Mouse (Mus musculus) stomach, embryonic 16.5 days (tissue): Measurements from ENCODE around the gene Grik1. TPM values are rescaled to one million over a fixed set of nuclear protein-coding genes. Genes with fewer than 3 reads are reported as not detected.

ENCODE experiments used
- ATAC-seq: fragments of 200-750 bp; cut with Nextera tagmentation; 2 replicates; pipeline ENCODE4 v1.8.0; 2017; ENCODE audit warnings: moderate number of reproducible peaks, moderate TSS enrichment; ENCODE audit not compliant: insufficient read depth, low FRiP score
- H3K27ac ChIP-seq: fragments of 300-500 bp; sonication (generic); 2 replicates; pipeline ENCODE4 v1.5.1; 2014; ENCODE audit warnings: low read length
- H3K27me3 ChIP-seq: fragments of 300-500 bp; sonication (generic); 2 replicates; pipeline ENCODE4 v1.6.1; 2014; ENCODE audit warnings: low read length, control low read depth, mixed read lengths; ENCODE audit not compliant: control insufficient read depth, insufficient read depth
- H3K36me3 ChIP-seq: fragments of 300-500 bp; sonication (generic); 2 replicates; pipeline ENCODE4 v1.6.1; 2014; ENCODE audit warnings: low read length; ENCODE audit not compliant: control insufficient read depth, insufficient read depth
- H3K4me1 ChIP-seq: fragments of 300-500 bp; sonication (generic); 2 replicates; pipeline ENCODE4 v1.6.1; 2014; ENCODE audit warnings: low read length, control low read depth, mixed read lengths; ENCODE audit not compliant: control insufficient read depth, insufficient read depth
- H3K4me2 ChIP-seq: fragments of 300-500 bp; sonication (generic); 2 replicates; pipeline ENCODE4 v1.6.1; 2014; ENCODE audit warnings: low read depth, low read length, mixed read lengths
- H3K4me3 ChIP-seq: fragments of 300-500 bp; sonication (generic); replicated peaks from 2 replicates; pipeline ENCODE4 v1.5.1; 2014; ENCODE audit warnings: mild to moderate bottlenecking, low read length
- H3K9ac ChIP-seq: fragments of 300-500 bp; sonication (generic); 2 replicates; pipeline ENCODE4 v1.6.1; 2014; ENCODE audit warnings: low read length
- H3K9me3 ChIP-seq: fragments of 300-500 bp; sonication (generic); replicated peaks from 2 replicates; pipeline ENCODE4 v1.6.1; 2016; ENCODE audit warnings: low read length, control low read depth; ENCODE audit not compliant: control insufficient read depth
- WGBS: fragments of 180-500 bp; shearing (Covaris S2); extraction: QIAGEN DNeasy Blood & Tissue Kit; methylation state at CpG from one replicate; pipeline ENCODE4 v1.1.7; 2014; 5-methylcytosine and 5-hydroxymethylcytosine counted together
- polyA plus RNA-seq: library from polyadenylated mRNA; unstranded; fragments of >200 nt; fragmentation: Nextera tagmentation; extraction: Ambion mirVana; gene quantifications from 2 replicates; pipeline ENCODE4 v1.2.1, GENCODE M21; 2015

Gene Grik1
- polyA plus RNA-seq, 1 experiment from 2014 or later: 4.2 TPM

- no peaks in the 10 kb centered on the region for H3K4me1 ChIP-seq
- 51% methylated on average over 5 of the region's 5 CpGs for WGBS
- ATAC-seq: no peak
- no peak overlapping the region for H3K4me2 ChIP-seq
- H3K36me3 ChIP-seq: no peaks in the 10 kb centered on the region
- H3K27me3 ChIP-seq: no peaks in the 10 kb centered on the region
- H3K9me3 ChIP-seq: no peaks in the 10 kb centered on the region
- H3K9ac ChIP-seq: no peak overlapping the region
- no peak overlapping the region for H3K4me3 ChIP-seq
- no peak overlapping the region for H3K27ac ChIP-seq
Observed at GRCm38 (mm10) chr16:87956178-87956577, 333.9 kb downstream of the Grik1 start.

DNA sequence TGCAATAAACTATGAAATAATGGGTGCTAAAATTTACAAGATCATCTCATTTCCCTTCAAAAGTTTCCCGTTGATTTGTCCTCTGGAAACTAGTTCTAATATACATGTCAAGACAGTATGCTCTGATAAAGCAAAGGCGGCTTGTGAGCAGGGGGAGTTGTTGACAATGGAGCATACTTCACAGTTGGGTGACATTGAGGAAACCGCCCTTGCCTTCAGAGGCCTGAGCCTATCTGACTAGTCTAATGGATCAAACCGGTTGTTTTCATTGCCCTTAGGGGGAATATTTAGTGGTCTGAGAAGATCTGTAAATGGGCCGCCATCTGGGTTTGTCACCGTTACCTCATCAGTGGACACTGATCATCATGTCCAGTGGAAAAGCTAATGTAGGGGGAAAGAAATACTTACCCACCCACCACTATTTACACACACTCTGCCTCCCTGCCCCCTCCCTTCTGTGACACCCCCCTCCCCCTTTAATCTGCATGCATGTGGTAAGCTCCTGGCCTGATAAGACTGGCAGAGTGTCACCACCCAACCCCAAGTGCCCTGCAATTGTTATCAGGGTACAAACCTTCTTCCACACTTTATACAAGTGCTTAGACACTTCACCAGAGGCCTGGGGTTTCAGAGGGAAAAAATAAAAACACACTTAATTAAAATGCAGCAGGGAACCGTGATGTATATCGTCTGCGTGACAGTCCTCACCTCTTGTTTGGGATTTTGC lies 335.2 kb downstream of the Grik1 start:
- WGBS: 83% methylated on average over 9 of the region's 9 CpGs
- Histone ChIP-seq H3K36me3 (no peaks in the 10 kb centered on the region), H3K4me3 (no peak overlapping the region), H3K4me1 (no peaks in the 10 kb centered on the region), H3K27me3 (no peaks in the 10 kb centered on the region), H3K9me3 (no peaks in the 10 kb centered on the region), H3K4me2 (no peak overlapping the region), H3K9ac (no peak overlapping the region), H3K27ac (no peak overlapping the region)
- no peak for ATAC-seq

- H3K9me3 ChIP-seq: no peaks in the 10 kb centered on the region
- no peak overlapping the region for H3K27ac ChIP-seq
- ATAC-seq: no peak
- no peaks in the 10 kb centered on the region for H3K4me1 ChIP-seq
- H3K27me3 ChIP-seq: no peaks in the 10 kb centered on the region
- 80% methylated on average over 4 of the region's 4 CpGs for WGBS
- no peak overlapping the region for H3K4me3 ChIP-seq
- no peaks in the 10 kb centered on the region for H3K36me3 ChIP-seq
- H3K4me2 ChIP-seq: no peak overlapping the region
- no peak overlapping the region for H3K9ac ChIP-seq
Observed at GRCm38 (mm10) chr16:87953176-87953575, 336.9 kb downstream of the Grik1 start.

DNA sequence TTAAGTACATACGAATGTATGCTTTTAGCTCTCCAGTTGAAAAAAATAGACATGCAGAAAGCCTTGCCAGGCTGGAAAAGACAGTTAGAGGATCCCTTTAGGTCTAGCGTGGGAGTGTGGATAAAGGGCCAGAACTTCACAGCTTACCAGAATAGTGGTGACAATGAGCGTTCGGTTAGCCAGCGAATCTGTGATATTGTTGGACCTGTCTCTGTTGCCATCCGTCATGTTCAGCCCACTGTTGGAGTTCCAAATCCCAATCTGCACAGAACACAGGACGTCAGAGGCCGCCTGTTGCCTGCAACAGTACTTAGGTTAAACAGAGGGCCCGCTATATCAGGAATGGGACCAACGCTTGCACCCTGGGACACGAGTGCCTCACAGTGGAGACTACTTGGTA lies 340.2 kb downstream of the Grik1 start:
- Histone ChIP-seq H3K9me3 (no peaks in the 10 kb centered on the region), H3K4me2 (no peak overlapping the region), H3K9ac (no peak overlapping the region), H3K27me3 (no peaks in the 10 kb centered on the region), H3K4me1 (no peaks in the 10 kb centered on the region), H3K27ac (no peak overlapping the region), H3K36me3 (no peaks in the 10 kb centered on the region), H3K4me3 (no peak overlapping the region)
- WGBS: 86% methylated on average over 11 of the region's 11 CpGs
- no peak for ATAC-seq

- H3K9me3 ChIP-seq: no peaks in the 10 kb centered on the region
- ATAC-seq: no peak
- no peak overlapping the region for H3K27ac ChIP-seq
- no peaks in the 10 kb centered on the region for H3K36me3 ChIP-seq
- no peak overlapping the region for H3K4me3 ChIP-seq
- H3K27me3 ChIP-seq: no peaks in the 10 kb centered on the region
- H3K9ac ChIP-seq: no peak overlapping the region
- no peak overlapping the region for H3K4me2 ChIP-seq
- WGBS: 66% methylated on average over 4 of the region's 4 CpGs
- H3K4me1 ChIP-seq: no peaks in the 10 kb centered on the region
Observed at GRCm38 (mm10) chr16:87948122-87948521, 341.9 kb downstream of the Grik1 start.

- Histone ChIP-seq H3K4me1 (no peaks in the 10 kb centered on the region), H3K27me3 (no peaks in the 10 kb centered on the region), H3K9ac (no peak overlapping the region), H3K9me3 (no peaks in the 10 kb centered on the region), H3K36me3 (no peaks in the 10 kb centered on the region), H3K4me2 (no peak overlapping the region), H3K27ac (no peak overlapping the region), H3K4me3 (no peak overlapping the region)
- ATAC-seq: no peak
- WGBS: 86% methylated on average over 1 of the region's 1 CpGs
Observed at GRCm38 (mm10) chr16:87944318-87944717, 345.7 kb downstream of the Grik1 start.

GRCm38 (mm10) chr16:87942103-87942865 lies 347.8 kb downstream of the Grik1 start:
- Histone ChIP-seq H3K27me3 (no peaks in the 10 kb centered on the region), H3K4me3 (no peak overlapping the region), H3K9ac (no peak overlapping the region), H3K4me2 (no peak overlapping the region), H3K27ac (no peak overlapping the region), H3K36me3 (no peaks in the 10 kb centered on the region), H3K9me3 (no peaks in the 10 kb centered on the region), H3K4me1 (no peaks in the 10 kb centered on the region)
- ATAC-seq: no peak
- WGBS: 84% methylated on average over 13 of the region's 13 CpGs

- no peak overlapping the region for H3K4me3 ChIP-seq
- WGBS: 90% methylated on average over 1 of the region's 1 CpGs
- ATAC-seq: no peak
- H3K4me2 ChIP-seq: no peak overlapping the region
- H3K27me3 ChIP-seq: no peaks in the 10 kb centered on the region
- H3K4me1 ChIP-seq: no peaks in the 10 kb centered on the region
- no peak overlapping the region for H3K27ac ChIP-seq
- H3K9me3 ChIP-seq: no peaks in the 10 kb centered on the region
- no peak overlapping the region for H3K9ac ChIP-seq
- no peaks in the 10 kb centered on the region for H3K36me3 ChIP-seq
Observed at GRCm38 (mm10) chr16:87934685-87935084, 355.4 kb downstream of the Grik1 start.

DNA sequence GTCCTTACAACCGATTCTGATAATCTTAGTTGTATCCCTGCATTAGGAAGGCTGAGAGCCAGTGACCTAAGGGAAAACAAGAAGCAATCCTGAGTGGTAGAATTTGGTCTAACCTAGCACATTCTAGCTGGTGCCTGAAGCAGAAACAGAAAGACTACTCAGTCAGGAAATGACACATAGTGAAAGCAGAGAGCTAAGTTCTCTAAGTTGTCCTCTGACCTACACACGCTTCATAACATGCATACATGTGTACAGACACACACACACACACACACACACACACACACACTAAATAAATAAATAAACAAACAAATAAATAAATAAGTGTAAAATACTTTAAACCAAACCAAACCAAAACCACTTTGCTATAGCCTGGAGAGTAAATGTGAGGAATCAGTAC lies 358.7 kb downstream of the Grik1 start:
- Histone ChIP-seq H3K9me3 (no peaks in the 10 kb centered on the region), H3K4me1 (no peaks in the 10 kb centered on the region), H3K9ac (no peak overlapping the region), H3K4me3 (no peak overlapping the region), H3K27me3 (no peaks in the 10 kb centered on the region), H3K4me2 (no peak overlapping the region), H3K36me3 (no peaks in the 10 kb centered on the region), H3K27ac (no peak overlapping the region)
- WGBS: 90% methylated on average over 2 of the region's 2 CpGs
- ATAC-seq: no peak
